Mouse (Mus musculus) CH12.LX (cell line): ENCODE measurements around the gene Zbed4. TPM values are rescaled to one million over a fixed set of nuclear protein-coding genes. Genes with fewer than 3 reads are reported as not detected.

Source experiments
- DNase-seq: peaks from one replicate; pipeline ENCODE4 v3.0.0-alpha.2; 2013; ENCODE audit errors: extremely low read depth
- H3K27ac ChIP-seq: 2 replicates; pipeline ENCODE4 v1.5.1; 2012; ENCODE audit warnings: low read depth, mild to moderate bottlenecking, control low read depth, moderate library complexity; ENCODE audit not compliant: insufficient read depth
- H3K27me3 ChIP-seq: replicated peaks from 2 replicates; pipeline ENCODE3; 2012; ENCODE audit warnings: inconsistent platforms
- H3K36me3 ChIP-seq, 2 experiments: replicated peaks in 1 of 2; 2 replicates each; pipeline versions ENCODE3 to v1.6.1; 2012; ENCODE audit warnings: inconsistent platforms in 1 of 2, low read length in 1 of 2, mild to moderate bottlenecking in 1 of 2, mixed read lengths in 1 of 2, moderate library complexity in 1 of 2; ENCODE audit not compliant: control insufficient read depth in 1 of 2, insufficient read depth in 1 of 2
- H3K4me1 ChIP-seq, 2 experiments: 2 replicates each; pipeline ENCODE4 v1.6.1; 2012; ENCODE audit warnings: inconsistent platforms in 1 of 2, moderate library complexity in 1 of 2; ENCODE audit not compliant: insufficient read depth in 2 of 2, control insufficient read depth in 1 of 2
- H3K4me2 ChIP-seq: 2 replicates; pipeline ENCODE4 v1.6.1; 2012; ENCODE audit warnings: low read depth, mild to moderate bottlenecking, control low read depth; ENCODE audit not compliant: poor library complexity, insufficient read depth, severe bottlenecking
- H3K4me3 ChIP-seq, 3 experiments: fragments of 150-350 bp in 1 of 3; sonication (generic) in 1 of 3; replicated peaks in 1 of 3; 2 replicates each; pipeline versions ENCODE3 to v1.5.1; 2011 to 2012; ENCODE audit warnings: low read depth in 2 of 3, low read length in 2 of 3, mild to moderate bottlenecking in 2 of 3, moderate library complexity in 2 of 3, control low read depth in 1 of 3, improper control_type of control experiment in 1 of 3, inconsistent platforms in 1 of 3, mixed read lengths in 1 of 3; ENCODE audit not compliant: poor library complexity in 1 of 3
- H3K79me2 ChIP-seq: replicated peaks from 2 replicates; pipeline ENCODE4 v1.6.1; 2012; ENCODE audit warnings: mild to moderate bottlenecking, moderate library complexity; ENCODE audit not compliant: control insufficient read depth, poor library complexity, insufficient read depth, severe bottlenecking; ENCODE audit errors: extremely low read depth
- H3K9ac ChIP-seq: 2 replicates; pipeline ENCODE4 v1.6.1; 2012; ENCODE audit warnings: low read depth, mild to moderate bottlenecking, control low read depth, moderate library complexity; ENCODE audit not compliant: insufficient read depth
- H3K9me3 ChIP-seq: replicated peaks from 2 replicates; pipeline ENCODE3; 2012; ENCODE audit warnings: low read length, inconsistent platforms, mixed read lengths
- CTCF ChIP-seq, 2 experiments: IDR thresholded peaks in 1 of 2; conservative IDR thresholded peaks in 1 of 2; 2 replicates each; pipeline ENCODE4 v1.5.1; 2011 to 2012; ENCODE audit warnings: low read depth in 2 of 2, low read length in 2 of 2, improper control_type of control experiment in 1 of 2, inconsistent platforms in 1 of 2, mild to moderate bottlenecking in 1 of 2, moderate library complexity in 1 of 2
- E2F4 ChIP-seq: IDR thresholded peaks from 2 replicates; pipeline ENCODE4 v1.6.1; 2011; ENCODE audit warnings: low read depth, low read length, improper control_type of control experiment; ENCODE audit not compliant: insufficient replicate concordance
- ELF1 ChIP-seq: IDR thresholded peaks from 2 replicates; pipeline ENCODE4 v1.6.1; 2014; ENCODE audit warnings: low read depth, mild to moderate bottlenecking, inconsistent platforms, low read length, improper control_type of control experiment
- ETS1 ChIP-seq: conservative IDR thresholded peaks from 2 replicates; pipeline ENCODE4 v1.6.1; 2012; ENCODE audit warnings: low read depth, mild to moderate bottlenecking, inconsistent platforms, low read length, improper control_type of control experiment, moderate library complexity
- GABPA ChIP-seq: IDR thresholded peaks from 2 replicates; pipeline ENCODE4 v1.6.1; 2012; ENCODE audit warnings: low read depth, low read length, improper control_type of control experiment, inconsistent platforms; ENCODE audit not compliant: insufficient replicate concordance
- HCFC1 ChIP-seq: IDR thresholded peaks from 2 replicates; pipeline ENCODE4 v1.6.1; 2012; ENCODE audit warnings: low read depth, mild to moderate bottlenecking, inconsistent platforms, low read length, improper control_type of control experiment
- JUND ChIP-seq: conservative IDR thresholded peaks from 2 replicates; pipeline ENCODE4 v1.6.1; 2011; ENCODE audit warnings: low read depth, low read length, improper control_type of control experiment
- MAZ ChIP-seq: IDR thresholded peaks from 2 replicates; pipeline ENCODE4 v1.6.1; 2012; ENCODE audit warnings: low read depth, mild to moderate bottlenecking, inconsistent platforms, low read length, improper control_type of control experiment, moderate library complexity
- MEF2A ChIP-seq: IDR thresholded peaks from 2 replicates; pipeline ENCODE4 v1.6.1; 2014; ENCODE audit warnings: low read depth, mild to moderate bottlenecking, inconsistent platforms, low read length, improper control_type of control experiment, borderline replicate concordance
- MXI1 ChIP-seq: IDR thresholded peaks from 2 replicates; pipeline ENCODE4 v1.6.1; 2011; ENCODE audit warnings: mild to moderate bottlenecking, low read depth, low read length, improper control_type of control experiment
- NELFE ChIP-seq: IDR thresholded peaks from 2 replicates; pipeline ENCODE4 v1.6.1; 2011; ENCODE audit warnings: low read depth, low read length, improper control_type of control experiment
- PAX5 ChIP-seq: IDR thresholded peaks from 2 replicates; pipeline ENCODE4 v1.6.1; 2012; ENCODE audit warnings: low read length, inconsistent platforms, mixed read lengths
- RAD21 ChIP-seq: IDR thresholded peaks from 2 replicates; pipeline ENCODE4 v1.6.1; 2011; ENCODE audit warnings: low read depth, mild to moderate bottlenecking, low read length, improper control_type of control experiment, moderate library complexity
- SIN3A ChIP-seq: IDR thresholded peaks from 2 replicates; pipeline ENCODE4 v1.6.1; 2012; ENCODE audit warnings: low read length, improper control_type of control experiment, inconsistent platforms
- SMC3 ChIP-seq: IDR thresholded peaks from 2 replicates; pipeline ENCODE4 v1.6.1; 2011; ENCODE audit warnings: low read depth, low read length, improper control_type of control experiment
- TBP ChIP-seq: conservative IDR thresholded peaks from 2 replicates; pipeline ENCODE4 v1.6.1; 2011; ENCODE audit warnings: low read depth, low read length, improper control_type of control experiment
- UBTF ChIP-seq: IDR thresholded peaks from 2 replicates; pipeline ENCODE4 v1.6.1; 2012; ENCODE audit warnings: low read depth, mild to moderate bottlenecking, inconsistent platforms, low read length, improper control_type of control experiment, moderate library complexity
- USF1 ChIP-seq: IDR thresholded peaks from 2 replicates; pipeline ENCODE4 v1.6.1; 2014; ENCODE audit warnings: low read depth, mild to moderate bottlenecking, inconsistent platforms, low read length, improper control_type of control experiment
- ZC3H11A ChIP-seq: IDR thresholded peaks from 2 replicates; pipeline ENCODE4 v1.6.1; 2012; ENCODE audit warnings: low read depth, mild to moderate bottlenecking, inconsistent platforms, low read length, improper control_type of control experiment
- ZNF384 ChIP-seq: IDR thresholded peaks from 2 replicates; pipeline ENCODE4 v1.6.1; 2012; ENCODE audit warnings: low read depth, low read length, improper control_type of control experiment, inconsistent platforms
- dilution Hi-C: fragments of 300-500 bp; cut with MboI; formaldehyde crosslinking; loops from 2 replicates; pipeline ENCODE4 v1.14.3; 2020; ENCODE audit warnings: low sequenced_read_pairs; ENCODE audit not compliant: extremely low pct_unique_long_range_greater_than_20kb, extremely low pct_ligation_motif_present
- in situ Hi-C: fragments of 300-500 bp; cut with MboI; formaldehyde crosslinking; loops from 3 replicates; pipeline ENCODE4 v1.14.3; 2019; ENCODE audit warnings: low sequenced_read_pairs, low pct_ligation_motif_present, low pct_unique_long_range_greater_than_20kb, mixed read lengths
- polyA plus RNA-seq: library from polyadenylated mRNA; unstranded; fragments of >175 nt; gene quantifications from 2 replicates; pipeline ENCODE4 v1.2.1, GENCODE M21; 2012; ENCODE audit warnings: low read depth; ENCODE audit not compliant: insufficient read length
- total RNA-seq, 2 experiments: library from RNA; depleted of rRNA; stranded (reverse); fragments of 300-350 nt in 1 of 2; fragments of >200 nt in 1 of 2; gene quantifications; 2 replicates each; pipeline ENCODE4 v1.2.3; 2012 to 2014

Gene Zbed4
- total and polyA plus RNA-seq, 3 experiments: 11.0 to 16.7 (median 13.8) TPM

- dilution Hi-C loops: no loop called here
- H3K4me2 ChIP-seq: no peak overlapping the region
These were observed 48.5 kb downstream of the Zbed4 start for GRCm38 (mm10) chr15:88799950-88800371.

GRCm38 (mm10) chr15:88800921-88801354 lies 49.5 kb downstream of the Zbed4 start:
- dilution Hi-C loops: no loop called here

More at GRCm38 (mm10) chr15:88799950-88800371, 48.5 kb downstream of the Zbed4 start:
- Histone ChIP-seq H3K27me3 (no peaks in the 10 kb centered on the region), H3K4me3 (no peak overlapping the region), H3K27ac (no peak overlapping the region), H3K4me1 (peaks cover 0 to 10% of the 10 kb centered on the region in 2 experiments; a peak in 2 of 4 replicates), H3K36me3 (peaks cover 13 to 20% of the 10 kb centered on the region in 2 experiments), H3K9me3 (no peaks in the 10 kb centered on the region), H3K79me2 (no peaks in the 10 kb centered on the region), H3K9ac (no peak overlapping the region)
- in situ Hi-C loops: no loop called here
- DNase-seq: no peak
- TF ChIP-seq E2F4 (no peak), ZC3H11A (no peak), UBTF (no peak), CTCF (conservative IDR thresholded peaks at IDR 0.05 in 1 of 2, IDR thresholded peaks at IDR 0.05 in 1 of 2; ENCODE audit: low read depth in 2 of 2, low read length in 2 of 2) (no peak), ZNF384 (no peak), RAD21 (no peak), GABPA (no peak), SMC3 (no peak), JUND (no peak)

More at GRCm38 (mm10) chr15:88800921-88801354, 49.5 kb downstream of the Zbed4 start:
- Histone ChIP-seq H3K79me2 (no peaks in the 10 kb centered on the region), H3K9ac (no peak overlapping the region), H3K27ac (no peak overlapping the region), H3K4me2 (no peak overlapping the region), H3K36me3 (peaks cover 22 to 30% of the 10 kb centered on the region in 2 experiments), H3K9me3 (no peaks in the 10 kb centered on the region), H3K4me1 (peaks cover 0 to 10% of the 10 kb centered on the region in 2 experiments; a peak in 2 of 4 replicates), H3K27me3 (no peaks in the 10 kb centered on the region), H3K4me3 (no peak overlapping the region)
- no peak for TF ChIP-seq ELF1
- TF ChIP-seq MEF2A: no peak
- TF ChIP-seq CTCF (conservative IDR thresholded peaks at IDR 0.05 in 1 of 2, IDR thresholded peaks at IDR 0.05 in 1 of 2; ENCODE audit: low read depth in 2 of 2, low read length in 2 of 2): no peak
- TF ChIP-seq MAZ: no peak
- TF ChIP-seq MXI1: no peak
- TF ChIP-seq UBTF: no peak
- TF ChIP-seq ETS1: no peak
- no peak for TF ChIP-seq SIN3A
- TF ChIP-seq JUND: no peak
- TF ChIP-seq TBP: no peak
- TF ChIP-seq GABPA: no peak
- TF ChIP-seq PAX5: no peak
- TF ChIP-seq NELFE: no peak
- TF ChIP-seq HCFC1: no peak
- TF ChIP-seq SMC3: no peak
- TF ChIP-seq USF1: no peak
- DNase-seq: no peak
- in situ Hi-C loops: no loop called here
